Mouse (Mus musculus) limb, embryonic 14.5 days (tissue): ENCODE measurements around the gene Dolpp1. TPM values are rescaled to one million over a fixed set of nuclear protein-coding genes. Genes with fewer than 3 reads are reported as not detected.

ENCODE experiments used
- ATAC-seq: fragments of 200-750 bp; cut with Nextera tagmentation; 2 replicates; pipeline ENCODE4 v1.8.0; 2017; ENCODE audit warnings: low read depth, moderate number of reproducible peaks, moderate TSS enrichment; ENCODE audit not compliant: low FRiP score
- DNase-seq: peaks from one replicate; pipeline ENCODE4 v3.0.0-alpha.2; 2015; ENCODE audit warnings: low spot score
- H3K27ac ChIP-seq: fragments of 300-500 bp; sonication (generic); replicated peaks from 2 replicates; pipeline ENCODE4 v1.5.1; 2014; ENCODE audit warnings: low read depth, mild to moderate bottlenecking, low read length, moderate library complexity, mixed read lengths
- H3K27me3 ChIP-seq: fragments of 300-500 bp; sonication (generic); 2 replicates; pipeline ENCODE4 v1.6.1; 2014; ENCODE audit warnings: low read length, mixed read lengths; ENCODE audit not compliant: control insufficient read depth, insufficient read depth
- H3K36me3 ChIP-seq: fragments of 300-500 bp; sonication (generic); 2 replicates; pipeline ENCODE4 v1.6.1; 2014; ENCODE audit warnings: mild to moderate bottlenecking, low read length, moderate library complexity, mixed read lengths; ENCODE audit not compliant: control insufficient read depth, insufficient read depth
- H3K4me1 ChIP-seq: fragments of 300-500 bp; sonication (generic); 2 replicates; pipeline ENCODE4 v1.6.1; 2014; ENCODE audit warnings: antibody characterized with exemption, low read length, mixed read lengths; ENCODE audit not compliant: control insufficient read depth, insufficient read depth
- H3K4me2 ChIP-seq: fragments of 300-500 bp; sonication (generic); replicated peaks from 2 replicates; pipeline ENCODE4 v1.6.1; 2014; ENCODE audit warnings: low read depth, mild to moderate bottlenecking, low read length, moderate library complexity; ENCODE audit not compliant: severe bottlenecking
- H3K4me3 ChIP-seq: fragments of 300-500 bp; sonication (generic); replicated peaks from 2 replicates; pipeline ENCODE4 v1.5.1; 2014; ENCODE audit warnings: low read length
- H3K9ac ChIP-seq: fragments of 300-500 bp; sonication (generic); 2 replicates; pipeline ENCODE4 v1.6.1; 2014; ENCODE audit warnings: mild to moderate bottlenecking, low read depth, low read length, moderate library complexity; ENCODE audit not compliant: severe bottlenecking
- H3K9me3 ChIP-seq: fragments of 300-500 bp; sonication (generic); 2 replicates; pipeline ENCODE4 v1.6.1; 2016; ENCODE audit warnings: low read length; ENCODE audit not compliant: control insufficient read depth
- POLR2A ChIP-seq: fragments of 200-500 bp; IDR thresholded peaks from 2 replicates; pipeline ENCODE4 v1.8.0; 2012; ENCODE audit warnings: inconsistent platforms, mild to moderate bottlenecking, moderate library complexity, borderline replicate concordance; ENCODE audit not compliant: insufficient read depth, insufficient read length; ENCODE audit errors: extremely low read depth
- WGBS: fragments of 180-500 bp; shearing (Covaris S2); extraction: QIAGEN DNeasy Blood & Tissue Kit; methylation state at CpG from one replicate; pipeline ENCODE4 v1.1.7; 2014; 5-methylcytosine and 5-hydroxymethylcytosine counted together
- polyA plus RNA-seq, 2 experiments: library from polyadenylated mRNA; depleted of rRNA in 1 of 2; stranded (reverse) in 1 of 2; unstranded in 1 of 2; fragments of >200 nt; fragmentation: Nextera tagmentation in 1 of 2; extraction: Ambion mirVana in 1 of 2; gene quantifications; 2 replicates each; pipeline versions ENCODE4 v1.2.1 to v1.2.3; 2012 to 2014

Dolpp1 gene
- polyA plus RNA-seq, 2 experiments = 31.8 to 49.8 TPM

- H3K9me3 ChIP-seq = no peaks in the 10 kb centered on the region
- H3K27ac ChIP-seq = no peak overlapping the region
- no peak overlapping the region for H3K4me2 ChIP-seq
- H3K4me3 ChIP-seq = no peak overlapping the region
- H3K36me3 ChIP-seq = peaks cover 46% of the 10 kb centered on the region
- peaks cover 7% of the 10 kb centered on the region for H3K4me1 ChIP-seq
- ATAC-seq = no peak
- WGBS = 91% methylated on average over 7 of the region's 7 CpGs
- H3K27me3 ChIP-seq = no peaks in the 10 kb centered on the region
- DNase-seq = no peak
- TF ChIP-seq POLR2A = no peak
- H3K9ac ChIP-seq = no peak overlapping the region
Measured at GRCm38 (mm10) chr2:30395757-30396156, 3.7 kb downstream of the Dolpp1 start.

DNA sequence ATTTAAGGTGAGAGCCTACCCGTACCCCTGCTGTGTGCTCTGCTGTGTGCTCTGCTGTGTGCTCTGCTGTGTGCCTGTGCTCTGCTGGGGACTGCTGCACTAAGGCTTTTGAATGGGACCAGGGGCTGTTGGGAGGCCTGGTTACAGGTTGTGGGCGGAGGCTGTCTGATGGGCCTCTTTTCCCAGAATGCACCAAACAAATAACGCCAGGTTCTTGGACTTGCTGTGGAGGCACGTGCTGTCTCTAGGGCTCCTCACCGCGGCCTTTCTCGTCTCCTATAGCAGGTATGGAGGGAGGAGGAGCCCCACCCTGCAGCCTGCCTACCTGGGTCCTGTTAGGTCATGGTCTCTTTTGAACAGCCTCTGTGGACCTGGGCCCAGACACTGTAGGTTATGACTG, 4.2 kb downstream of the Dolpp1 start:
- H3K9me3 ChIP-seq = no peaks in the 10 kb centered on the region
- H3K36me3 ChIP-seq = peaks cover 49% of the 10 kb centered on the region
- no peaks in the 10 kb centered on the region for H3K27me3 ChIP-seq
- no peak overlapping the region for H3K9ac ChIP-seq
- H3K4me2 ChIP-seq = no peak overlapping the region
- TF ChIP-seq POLR2A = no peak
- H3K27ac ChIP-seq = no peak overlapping the region
- ATAC-seq = no peak
- 72% methylated on average over 7 of the region's 7 CpGs for WGBS
- H3K4me1 ChIP-seq = peaks cover 7% of the 10 kb centered on the region
- no peak overlapping the region for H3K4me3 ChIP-seq
- DNase-seq = no peak

DNA sequence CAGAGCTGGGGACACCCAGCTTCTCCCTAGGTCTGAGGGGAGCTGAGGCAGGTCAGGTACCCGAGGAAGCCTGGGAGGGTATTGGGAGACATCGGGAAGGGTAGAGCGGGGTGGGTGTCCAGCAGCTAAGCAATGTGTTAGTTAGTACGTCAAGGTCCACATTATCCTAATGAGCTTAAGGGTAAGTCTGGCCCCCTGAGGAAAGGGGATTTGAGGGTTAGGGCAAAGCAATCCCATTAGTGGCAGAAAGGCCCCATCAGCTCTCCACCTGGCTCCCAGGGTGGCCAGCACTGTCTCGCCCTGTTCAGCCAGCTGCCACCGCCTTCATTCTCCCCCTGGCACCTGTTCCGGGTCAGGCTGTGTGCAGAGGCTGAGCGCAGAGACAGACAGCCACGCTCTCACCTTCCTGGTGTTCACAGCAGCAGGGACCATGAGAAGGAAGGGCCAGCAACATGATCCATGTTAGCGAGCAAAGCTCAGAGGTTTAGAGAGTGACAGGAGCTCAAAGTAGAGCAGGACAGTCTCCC, 6.0 kb downstream of the Dolpp1 start:
- Histone ChIP-seq H3K4me3 (no peak overlapping the region), H3K36me3 (peaks cover 61% of the 10 kb centered on the region), H3K9me3 (no peaks in the 10 kb centered on the region), H3K27ac (no peak overlapping the region), H3K9ac (no peak overlapping the region), H3K4me1 (peaks cover 6% of the 10 kb centered on the region), H3K4me2 (no peak overlapping the region), H3K27me3 (no peaks in the 10 kb centered on the region)
- WGBS = 81% methylated on average over 10 of the region's 10 CpGs
- ATAC-seq (no peak), DNase-seq (no peak)
- no peak for TF ChIP-seq POLR2A

- Histone ChIP-seq H3K4me2 (no peak overlapping the region), H3K27me3 (no peaks in the 10 kb centered on the region), H3K36me3 (peaks cover 66% of the 10 kb centered on the region), H3K4me3 (no peak overlapping the region), H3K9ac (0 out of 2 replicates have a peak overlapping the region, but pooled peaks have one; percentile 25), H3K4me1 (no peaks in the 10 kb centered on the region), H3K9me3 (no peaks in the 10 kb centered on the region), H3K27ac (no peak overlapping the region)
- DNase-seq = no peak
- no peak for ATAC-seq
- no peak for TF ChIP-seq POLR2A
- WGBS = 65% methylated on average over 20 of the region's 20 CpGs
Measured at GRCm38 (mm10) chr2:30399191-30400171, 7.4 kb downstream of the Dolpp1 start.

DNA sequence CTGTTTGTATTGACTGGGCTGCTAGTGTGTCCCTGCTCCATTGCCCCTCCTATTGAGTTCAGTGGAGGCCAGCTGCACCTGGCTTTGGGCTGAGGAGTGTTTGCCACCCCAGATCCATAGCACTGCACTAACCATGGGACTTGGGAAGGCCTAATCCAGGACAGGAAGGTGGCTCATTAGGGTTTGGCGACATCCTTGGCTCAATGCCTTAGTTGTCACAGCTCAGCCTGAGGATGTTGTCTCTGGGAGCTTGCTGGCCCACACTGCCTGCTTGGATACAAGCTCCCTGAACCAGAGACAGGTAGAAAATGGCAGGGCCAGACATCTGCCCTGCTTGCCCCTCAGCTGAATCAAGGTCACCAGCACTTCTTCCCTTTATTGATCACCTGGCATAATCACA, 9.5 kb downstream of the Dolpp1 start:
- Histone ChIP-seq H3K27me3 (no peaks in the 10 kb centered on the region), H3K36me3 (peaks cover 60% of the 10 kb centered on the region), H3K9ac (no peak overlapping the region), H3K4me2 (no peak overlapping the region), H3K4me3 (no peak overlapping the region), H3K27ac (no peak overlapping the region), H3K9me3 (no peaks in the 10 kb centered on the region), H3K4me1 (no peaks in the 10 kb centered on the region)
- ATAC-seq (no peak), DNase-seq (no peak)
- 82% methylated on average over 1 of the region's 1 CpGs for WGBS
- no peak for TF ChIP-seq POLR2A
